Mouse (Mus musculus): ENCODE data around the gene Klf13.
A peak's percentile ranks its signal among the peaks of the same experiment; 100 is the strongest.

The Klf13 gene

GRCm38 (mm10) chr7:63889116-63889975 lies 49.4 kb downstream of the Klf13 start:
- no peak for DNase-seq (ENCODE audit: extremely low read depth, insufficient read length, low spot score)

GRCm38 (mm10) chr7:63888674-63889073 lies 50.0 kb downstream of the Klf13 start:
- no peak for DNase-seq (ENCODE audit: extremely low read depth, insufficient read length, low spot score)

GRCm38 (mm10) chr7:63887602-63888123 lies 51.1 kb downstream of the Klf13 start:
- DNase-seq (ENCODE audit: extremely low read depth, insufficient read length, low spot score) = no peak

- DNase-seq (ENCODE audit: extremely low read depth, insufficient read length, low spot score) = peak; percentile 28
Observed at GRCm38 (mm10) chr7:63887034-63887551, 51.6 kb downstream of the Klf13 start.

- no peak for DNase-seq (ENCODE audit: extremely low read depth, insufficient read length, low spot score)
Observed at GRCm38 (mm10) chr7:63885025-63885424, 53.7 kb downstream of the Klf13 start.

- DNase-seq (ENCODE audit: extremely low read depth, insufficient read length, low spot score) = no peak
Observed at GRCm38 (mm10) chr7:63882739-63883138, 56.0 kb downstream of the Klf13 start.

- DNase-seq (ENCODE audit: extremely low read depth, insufficient read length, low spot score) = no peak
Observed at GRCm38 (mm10) chr7:63879583-63879982, 59.1 kb downstream of the Klf13 start.

- no peak for DNase-seq (ENCODE audit: extremely low read depth, insufficient read length, low spot score)
Observed at GRCm38 (mm10) chr7:63877610-63878009, 61.1 kb downstream of the Klf13 start.

- DNase-seq (ENCODE audit: extremely low read depth, insufficient read length, low spot score) = no peak
Observed at GRCm38 (mm10) chr7:63876640-63877039, 62.1 kb downstream of the Klf13 start.

GRCm38 (mm10) chr7:63875686-63876085 lies 63.0 kb downstream of the Klf13 start:
- DNase-seq (ENCODE audit: extremely low read depth, insufficient read length, low spot score) = no peak

GRCm38 (mm10) chr7:63873880-63874279 lies 64.8 kb downstream of the Klf13 start:
- DNase-seq (ENCODE audit: extremely low read depth, insufficient read length, low spot score) = no peak

- no peak for DNase-seq (ENCODE audit: extremely low read depth, insufficient read length, low spot score)
Observed at GRCm38 (mm10) chr7:63871698-63872097, 67.0 kb downstream of the Klf13 start.

GRCm38 (mm10) chr7:63868356-63868918 lies 70.3 kb downstream of the Klf13 start:
- no peak for DNase-seq (ENCODE audit: extremely low read depth, insufficient read length, low spot score)

GRCm38 (mm10) chr7:63865911-63866310 lies 72.8 kb downstream of the Klf13 start:
- DNase-seq (ENCODE audit: extremely low read depth, insufficient read length, low spot score) = no peak

- DNase-seq (ENCODE audit: extremely low read depth, insufficient read length, low spot score) = no peak
Observed at GRCm38 (mm10) chr7:63863046-63863445, 75.7 kb downstream of the Klf13 start.

GRCm38 (mm10) chr7:63861123-63861522 lies 77.6 kb downstream of the Klf13 start:
- DNase-seq (ENCODE audit: extremely low read depth, insufficient read length, low spot score) = no peak

- no peak for DNase-seq (ENCODE audit: extremely low read depth, insufficient read length, low spot score)
Observed at GRCm38 (mm10) chr7:63858571-63859152, 80.1 kb downstream of the Klf13 start.

GRCm38 (mm10) chr7:63857771-63858417 lies 80.8 kb downstream of the Klf13 start:
- DNase-seq (ENCODE audit: extremely low read depth, insufficient read length, low spot score) = no peak

- DNase-seq (ENCODE audit: extremely low read depth, insufficient read length, low spot score) = peak; percentile 18
Observed at GRCm38 (mm10) chr7:63855283-63855682, 83.4 kb downstream of the Klf13 start.

- peak; percentile 66 for DNase-seq (ENCODE audit: extremely low read depth, insufficient read length, low spot score)
Observed at GRCm38 (mm10) chr7:63851841-63852533, 86.7 kb downstream of the Klf13 start.
